Mouse (Mus musculus) heart, adult 11 months (tissue): ENCODE measurements around the gene Eps8.
"Not testable (repeated sequence)": the region's sequence is repeated elsewhere in the genome, so short reads cannot be mapped to it uniquely, and the experiment has no call there.

Source experiments
- DNase-seq: peaks from one replicate; pipeline ENCODE4 v3.0.0; 2022

Eps8 gene

DNA sequence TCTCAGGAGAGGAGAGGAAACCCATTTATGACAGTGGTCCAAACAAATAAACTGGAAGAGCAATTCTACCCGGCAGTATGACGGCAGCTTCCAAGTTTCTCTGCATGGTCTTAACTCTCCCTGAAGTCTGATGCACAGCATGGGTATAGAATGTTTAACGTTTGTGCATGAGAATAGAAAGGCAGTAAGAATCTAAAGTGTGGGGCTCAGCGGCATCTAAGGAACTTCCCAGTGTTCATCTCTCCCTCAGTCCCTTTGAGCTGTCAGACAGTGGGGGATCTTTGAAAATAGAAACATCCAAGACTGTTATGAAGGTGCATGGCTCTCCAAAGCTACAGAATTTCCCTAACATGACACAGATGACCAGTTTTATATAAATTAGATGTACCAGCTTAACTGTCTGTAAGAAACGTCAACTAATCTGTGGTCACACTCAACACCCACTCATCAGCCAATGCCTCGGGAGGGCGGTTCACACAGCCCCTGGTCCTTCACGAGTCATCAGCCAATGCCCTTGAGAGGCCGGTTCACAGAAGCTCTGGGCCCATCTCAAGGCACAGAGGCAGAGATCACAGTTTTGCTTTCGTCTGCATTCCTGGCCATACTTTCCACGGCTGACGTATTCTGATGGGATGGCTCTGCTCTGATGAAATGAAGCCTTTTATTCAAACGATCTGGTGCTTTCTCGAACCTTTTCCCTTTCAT, 145.2 kb downstream of the Eps8 start:
- peak; percentile 69 for DNase-seq

GRCm38 (mm10) chr6:137508936-137509335, 145.7 kb downstream of the Eps8 start:
- DNase-seq: peak; percentile 81

DNA sequence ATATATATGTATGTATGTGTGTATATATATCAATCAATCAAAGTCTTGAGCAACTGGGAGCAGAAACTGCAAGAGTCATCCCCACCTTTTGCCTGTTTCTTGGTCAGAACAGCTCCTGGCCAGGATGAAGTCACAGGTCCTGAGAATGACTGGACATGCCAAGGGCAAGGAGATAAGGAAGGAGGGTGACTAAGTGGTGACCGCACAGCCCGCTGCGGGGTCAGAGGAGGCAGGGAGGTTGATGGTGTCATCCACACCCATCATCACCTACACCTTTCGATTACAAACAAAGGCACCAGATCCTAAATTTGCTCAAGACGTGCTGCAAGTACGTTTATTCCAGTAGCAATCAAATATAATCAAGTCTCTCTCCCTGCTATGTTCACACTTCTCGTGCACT, 148.1 kb downstream of the Eps8 start:
- peak; percentile 73 for DNase-seq

DNA sequence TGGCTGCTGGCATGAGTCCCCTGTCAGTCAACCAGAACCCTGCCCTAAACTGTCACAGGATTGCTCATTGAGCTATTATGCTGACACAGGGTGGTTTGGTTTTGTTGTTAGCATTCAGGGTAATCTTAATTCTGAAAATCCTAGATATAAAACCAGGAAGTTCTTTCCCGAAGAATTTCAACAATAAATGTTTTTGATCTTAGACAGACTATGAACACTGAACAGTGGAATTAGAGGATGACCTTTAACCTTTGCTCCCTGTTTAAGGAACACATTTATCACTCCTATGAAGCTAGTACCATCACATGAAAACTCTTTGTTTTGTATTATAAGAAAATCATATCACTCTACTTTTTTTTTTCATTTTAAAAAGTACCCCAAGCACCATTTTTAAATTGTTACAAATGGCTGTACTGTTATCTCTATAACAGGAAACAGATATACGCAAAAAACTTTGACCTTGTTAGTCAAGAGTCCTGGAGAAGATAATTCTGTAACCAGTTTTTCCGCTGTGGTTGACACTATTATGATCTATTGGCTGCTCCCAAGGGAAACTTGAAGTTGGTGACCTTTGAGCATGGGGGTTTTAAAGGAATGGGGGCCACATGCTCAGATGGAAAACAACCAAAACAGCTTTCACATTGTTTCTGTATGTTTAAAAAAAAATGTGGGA, 149.0 kb downstream of the Eps8 start:
- DNase-seq: peak; percentile 72

- DNase-seq: peak; percentile 41
Observed at GRCm38 (mm10) chr6:137504052-137504451, 150.6 kb downstream of the Eps8 start.

DNA sequence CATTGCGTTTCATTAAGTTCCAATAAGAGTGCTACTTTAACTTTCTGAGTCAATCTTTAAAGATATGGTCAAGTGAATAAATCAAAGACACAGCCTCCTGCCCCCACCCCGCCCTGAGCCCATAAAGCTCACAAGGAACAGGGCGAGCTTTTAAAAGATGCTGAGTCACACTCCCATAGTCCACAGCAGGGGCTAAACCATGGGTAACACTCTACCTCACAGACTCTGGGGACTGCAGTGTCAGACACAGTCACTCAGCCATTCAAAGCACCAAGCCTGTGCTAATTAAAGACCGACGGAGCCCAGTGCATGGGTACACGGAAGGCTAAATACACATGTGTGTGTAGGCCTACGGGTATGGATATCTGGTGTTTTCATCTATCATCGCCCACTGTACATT, 151.2 kb downstream of the Eps8 start:
- DNase-seq: peak; percentile 78

DNA sequence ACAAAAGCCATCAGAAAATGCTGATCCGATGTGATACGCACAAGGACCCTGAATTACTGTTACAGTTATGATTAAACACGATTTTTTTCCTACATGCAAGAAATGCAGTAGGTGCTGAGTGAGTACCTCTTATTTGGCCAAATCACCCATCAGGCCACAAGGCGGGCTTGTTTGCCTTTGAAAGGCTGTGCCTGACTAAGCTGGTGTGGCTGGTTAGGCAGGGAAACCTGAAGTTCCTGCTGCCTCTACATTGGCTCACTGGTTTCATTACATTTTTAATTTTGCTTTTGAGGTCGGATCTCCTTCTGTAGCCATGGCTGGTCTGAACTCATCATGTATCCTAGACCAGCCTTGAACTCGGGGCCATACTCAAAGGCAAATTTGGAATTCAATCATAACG, 151.7 kb downstream of the Eps8 start:
- DNase-seq: no peak

DNA sequence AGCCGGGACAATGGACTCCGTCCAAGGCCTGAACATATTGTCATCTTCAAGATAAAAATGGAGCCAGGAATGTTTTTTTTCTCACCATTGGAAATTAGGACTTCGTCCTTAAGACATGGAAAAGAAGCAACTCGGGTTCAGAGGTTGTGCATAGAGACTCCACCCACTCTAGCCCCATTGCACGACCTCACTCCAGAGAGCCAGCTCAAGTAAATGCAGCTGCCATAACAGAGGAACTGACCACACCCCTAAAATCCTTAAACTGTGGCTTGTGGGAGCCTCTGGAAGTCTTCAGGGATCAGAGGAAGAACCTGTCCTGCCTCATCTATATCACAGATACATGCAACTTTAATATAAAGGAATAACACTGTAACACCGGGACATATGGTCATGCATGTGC, 155.9 kb downstream of the Eps8 start:
- DNase-seq: peak; percentile 92

- DNase-seq: peak; percentile 91
Observed at GRCm38 (mm10) chr6:137497208-137497835, 157.4 kb downstream of the Eps8 start.

GRCm38 (mm10) chr6:137496562-137496961, 158.1 kb downstream of the Eps8 start:
- no peak for DNase-seq

- peak; percentile 13 for DNase-seq
Observed at GRCm38 (mm10) chr6:137495233-137495632, 159.4 kb downstream of the Eps8 start.

- DNase-seq: peak; percentile 83
Observed at GRCm38 (mm10) chr6:137494801-137495200, 159.9 kb downstream of the Eps8 start.

- no peak for DNase-seq
Observed at GRCm38 (mm10) chr6:137494136-137494475, 160.6 kb downstream of the Eps8 start.

DNA sequence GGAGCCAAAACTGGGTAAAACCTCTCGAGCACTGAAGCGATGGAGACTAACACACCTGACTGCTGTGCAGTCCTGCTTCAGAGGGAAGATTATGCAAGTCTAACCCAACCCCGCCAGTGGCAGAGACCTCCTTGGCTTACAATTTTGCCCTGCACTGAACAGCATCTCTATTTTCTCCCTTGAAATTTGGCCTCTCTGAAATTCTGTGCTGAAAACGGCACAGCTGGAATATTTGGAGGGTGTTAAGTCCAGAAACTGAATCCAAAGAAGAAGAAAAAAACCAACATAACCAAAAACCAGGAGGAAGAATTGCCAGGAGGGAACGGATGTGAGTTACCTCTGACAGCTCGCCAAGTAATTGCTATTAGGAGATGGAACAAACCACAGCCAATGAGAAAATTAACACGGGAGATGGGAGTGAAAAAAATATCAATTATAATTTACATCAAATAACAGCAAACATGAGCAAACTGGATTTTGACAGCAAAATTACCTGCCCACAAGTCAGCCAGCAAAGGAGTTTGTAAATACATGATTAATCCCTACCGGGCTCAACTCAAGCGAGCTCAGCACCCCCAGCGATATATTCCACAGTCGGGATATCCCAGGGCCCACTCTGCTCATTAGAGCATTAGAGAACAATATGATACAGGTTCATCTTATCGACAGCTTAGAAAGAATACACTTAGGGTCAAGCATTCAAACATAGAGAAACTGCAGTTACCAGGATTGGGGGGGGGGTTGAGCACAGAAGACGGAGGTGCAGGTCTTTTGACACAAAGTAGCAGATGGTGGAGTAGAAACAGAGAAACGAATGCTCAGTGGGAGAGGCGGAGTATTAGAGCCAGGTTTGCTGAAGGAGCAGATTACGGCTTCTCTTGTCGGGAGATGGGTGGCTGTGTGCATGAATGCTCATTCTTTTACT, 161.2 kb downstream of the Eps8 start:
- peak; percentile 92 for DNase-seq

DNA sequence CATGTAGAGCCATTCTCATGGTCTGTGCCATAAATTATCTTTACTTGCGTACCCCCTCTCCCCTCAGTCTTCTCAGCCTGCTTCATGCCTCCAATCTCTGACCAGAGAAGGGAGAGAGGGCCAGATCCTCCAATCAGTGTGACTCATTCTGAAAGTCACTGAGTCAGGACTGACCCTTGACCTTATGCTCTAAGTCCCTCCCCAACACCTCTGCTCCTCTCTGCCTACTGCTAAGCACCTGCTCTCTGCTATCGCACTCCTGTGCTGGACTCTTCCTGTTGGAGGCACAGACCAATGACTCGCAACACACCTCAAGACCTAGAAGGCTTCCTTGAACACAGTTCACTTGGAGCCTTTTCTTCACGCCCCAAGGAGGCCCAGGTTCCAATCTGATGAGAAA, 162.1 kb downstream of the Eps8 start:
- peak; percentile 86 for DNase-seq

DNA sequence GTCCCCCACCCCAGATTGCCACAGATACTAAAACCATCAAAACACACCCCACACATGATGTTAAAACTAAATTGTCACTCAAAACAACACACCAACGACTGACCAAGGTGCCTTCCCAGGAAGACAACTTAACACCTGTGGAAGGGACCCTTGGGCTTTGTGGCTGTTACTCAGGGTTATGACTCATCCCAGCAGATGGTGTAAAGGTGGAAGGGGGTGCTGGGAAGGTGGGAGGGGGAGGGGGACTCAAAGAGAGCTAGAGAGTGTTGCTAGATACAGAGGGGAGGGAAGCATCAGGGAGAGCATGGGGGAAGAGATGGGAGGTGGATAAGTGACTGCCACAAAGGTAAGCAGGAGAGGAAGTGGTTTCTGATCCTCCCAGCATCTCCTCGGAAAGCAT, 163.0 kb downstream of the Eps8 start:
- DNase-seq: peak; percentile 66

DNA sequence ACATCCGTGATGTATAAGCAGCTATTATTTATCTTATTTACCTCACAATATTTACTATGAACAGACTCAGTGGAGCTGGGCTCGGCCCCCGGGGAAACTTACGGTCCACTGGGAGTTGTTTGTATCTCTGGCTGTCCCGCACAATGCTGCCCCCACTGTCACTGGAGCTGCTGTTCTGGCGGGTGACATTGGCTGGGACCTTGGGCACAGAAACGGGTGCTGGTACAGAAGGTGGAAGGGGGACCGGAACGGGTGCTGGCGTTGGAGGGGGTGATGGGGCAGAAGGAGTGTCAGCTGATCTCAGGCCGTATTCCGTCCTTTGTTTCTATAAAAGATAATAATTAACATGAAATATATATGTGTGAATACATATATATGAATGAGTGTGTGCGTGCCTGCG, 164.6 kb downstream of the Eps8 start:
- peak; percentile 87 for DNase-seq

DNA sequence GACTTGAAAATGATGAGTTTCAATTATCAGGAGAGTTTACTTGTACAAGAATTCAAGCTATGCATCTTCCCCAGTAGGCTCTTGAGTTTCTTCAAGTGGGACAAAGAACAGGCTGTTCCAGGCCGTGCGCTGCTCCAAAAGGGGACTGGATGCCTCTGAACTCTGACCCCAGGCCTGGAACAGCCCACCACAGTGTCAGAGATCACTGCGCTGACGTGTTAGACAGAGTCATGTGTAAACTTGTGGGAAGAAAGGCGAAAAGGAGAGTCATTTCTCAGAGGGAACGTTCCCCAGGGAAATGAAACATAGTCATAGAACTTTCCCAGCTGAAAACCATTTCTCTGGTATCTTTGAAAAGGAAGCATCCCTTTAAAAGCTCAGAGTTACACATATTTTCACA, 167.2 kb downstream of the Eps8 start:
- DNase-seq: peak; percentile 98

GRCm38 (mm10) chr6:137482891-137483290, 171.8 kb downstream of the Eps8 start:
- no peak for DNase-seq

- not testable (repeated sequence) for DNase-seq
Observed at GRCm38 (mm10) chr6:137475695-137476094, 179.0 kb downstream of the Eps8 start.

GRCm38 (mm10) chr6:137473433-137473832, 181.2 kb downstream of the Eps8 start:
- DNase-seq: no peak

- DNase-seq: no peak
Observed at GRCm38 (mm10) chr6:137472129-137472528, 182.5 kb downstream of the Eps8 start.
